ENCODE assay signal across 16 mouse cellular contexts in genomic region chr10:63689233-63689632, GRCm38 (mm10).
"Had no signal": no experiment of that assay in that cellular context is flagged by ENCODE, and none has a peak within 500 bp of the region (broad histone marks: within the 10 kb centered on the region; RNA-seq: fewer than 3 reads in every experiment).

No protein-coding gene starts in this region.

- ATAC-seq: lung, postnatal 0 days; midbrain, embryonic 15.5 days had no signal

- H3K4me2 ChIP-seq: limb, embryonic 12.5 days; limb, embryonic 15.5 days; lung, embryonic 14.5 days; midbrain, embryonic 12.5 days; midbrain, embryonic 15.5 days; neural tube, embryonic 13.5 days had no signal

- H3K9ac ChIP-seq: limb, embryonic 12.5 days; limb, embryonic 15.5 days; lung, embryonic 14.5 days; midbrain, embryonic 12.5 days; midbrain, embryonic 15.5 days; neural tube, embryonic 13.5 days had no signal

- H3K4me3 ChIP-seq: limb, embryonic 12.5 days; limb, embryonic 15.5 days; midbrain, embryonic 12.5 days; midbrain, embryonic 15.5 days; myocyte; neural tube, embryonic 13.5 days had no signal

- H3K27ac ChIP-seq: limb, embryonic 12.5 days; limb, embryonic 15.5 days; macrophage; midbrain, embryonic 12.5 days; midbrain, embryonic 15.5 days; neural tube, embryonic 13.5 days had no signal

- H3K36me3 ChIP-seq: limb, embryonic 12.5 days; limb, embryonic 15.5 days; midbrain, embryonic 12.5 days; midbrain, embryonic 15.5 days; neural tube, embryonic 13.5 days had no signal

- H3K27me3 ChIP-seq: limb, embryonic 12.5 days; limb, embryonic 15.5 days; midbrain, embryonic 12.5 days; midbrain, embryonic 15.5 days; neural tube, embryonic 13.5 days had no signal

- DNase-seq: kidney, adult 18-20 months; kidney, adult 9 months; kidney, postnatal 14 days; kidney, postnatal 4 days; left cerebral cortex, postnatal 4 days; lung, embryonic 14.5 days; thymus, adult 18-20 months; thymus, postnatal 36 days had no signal

- H3K9me3 ChIP-seq: limb, embryonic 12.5 days; limb, embryonic 15.5 days; midbrain, embryonic 12.5 days; midbrain, embryonic 15.5 days; neural tube, embryonic 13.5 days had no signal

- H3K4me1 ChIP-seq: limb, embryonic 12.5 days; limb, embryonic 15.5 days; midbrain, embryonic 12.5 days; midbrain, embryonic 15.5 days; neural tube, embryonic 13.5 days had no signal
